Mouse (Mus musculus) hindbrain, embryonic 14.5 days (tissue): Measurements from ENCODE around the gene Brca1. TPM values are rescaled to one million over a fixed set of nuclear protein-coding genes. Genes with fewer than 3 reads are reported as not detected.
"Not testable (repeated sequence)": the region's sequence is repeated elsewhere in the genome, so short reads cannot be mapped to it uniquely, and the experiment has no call there.

Experiments used
- ATAC-seq: fragments of 200-750 bp; cut with Nextera tagmentation; 2 replicates; pipeline ENCODE4 v1.8.0; 2017; ENCODE audit warnings: moderate number of reproducible peaks, mild to moderate bottlenecking, moderate TSS enrichment, moderate library complexity; ENCODE audit not compliant: low FRiP score
- DNase-seq: peaks from one replicate; pipeline ENCODE4 v3.0.0-alpha.2; 2015; ENCODE audit warnings: low spot score
- H3K27ac ChIP-seq: fragments of 300-500 bp; sonication (generic); 2 replicates; pipeline ENCODE4 v1.5.1; 2014; ENCODE audit warnings: mild to moderate bottlenecking, moderate library complexity
- H3K27me3 ChIP-seq: fragments of 300-500 bp; sonication (generic); 2 replicates; pipeline ENCODE4 v1.6.1; 2014; ENCODE audit warnings: mild to moderate bottlenecking, low read length, mixed read lengths; ENCODE audit not compliant: control insufficient read depth, insufficient read depth
- H3K36me3 ChIP-seq: fragments of 300-500 bp; sonication (generic); replicated peaks from 2 replicates; pipeline ENCODE4 v1.6.1; 2014; ENCODE audit not compliant: control insufficient read depth, insufficient read depth
- H3K4me1 ChIP-seq: fragments of 300-500 bp; sonication (generic); replicated peaks from 2 replicates; pipeline ENCODE4 v1.6.1; 2014; ENCODE audit warnings: antibody characterized with exemption, low read length, mixed read lengths; ENCODE audit not compliant: control insufficient read depth, insufficient read depth
- H3K4me2 ChIP-seq: fragments of 300-500 bp; sonication (generic); replicated peaks from 2 replicates; pipeline ENCODE4 v1.6.1; 2014; ENCODE audit warnings: mild to moderate bottlenecking, moderate library complexity
- H3K4me3 ChIP-seq: fragments of 300-500 bp; sonication (generic); replicated peaks from 2 replicates; pipeline ENCODE4 v1.5.1; 2014; ENCODE audit warnings: mild to moderate bottlenecking, low read length
- H3K9ac ChIP-seq: fragments of 300-500 bp; sonication (generic); 2 replicates; pipeline ENCODE4 v1.6.1; 2014
- H3K9me3 ChIP-seq: fragments of 300-500 bp; sonication (generic); 2 replicates; pipeline ENCODE4 v1.6.1; 2016; ENCODE audit warnings: low read length; ENCODE audit not compliant: control insufficient read depth
- WGBS: fragments of 180-500 bp; shearing (Covaris S2); extraction: QIAGEN DNeasy Blood & Tissue Kit; methylation state at CpG from one replicate; pipeline ENCODE4 v1.1.7; 2014; 5-methylcytosine and 5-hydroxymethylcytosine counted together
- polyA plus RNA-seq: library from polyadenylated mRNA; unstranded; fragments of >200 nt; fragmentation: Nextera tagmentation; extraction: Ambion mirVana; gene quantifications from 2 replicates; pipeline ENCODE4 v1.2.1, GENCODE M21; 2014

The Brca1 gene
- polyA plus RNA-seq, 1 experiment from 2014 or later: 3.2 TPM

GRCm38 (mm10) chr11:101442127-101442693 lies 109.5 kb downstream of the Brca1 start, which contains the start of gene Rpl27:
Gene Rpl27 (plus strand): TSS chr11:101442298.
- Histone ChIP-seq H3K9me3 (no peaks in the 10 kb centered on the region), H3K4me2 (peak within 1 kb of the TSS; percentile 97), H3K9ac (peak within 1 kb of the TSS; percentile 93), H3K36me3 (peaks cover 31% of the 10 kb centered on the region), H3K27ac (peak within 1 kb of the TSS; percentile 94), H3K27me3 (no peaks in the 10 kb centered on the region), H3K4me3 (peak within 1 kb of the TSS; percentile 77), H3K4me1 (peaks cover 14% of the 10 kb centered on the region)
- ATAC-seq: peak; percentile 100
- 0% methylated on average over 42 of the region's 42 CpGs for WGBS
- peak; percentile 98 for DNase-seq

- DNase-seq, H3K9ac ChIP-seq, H3K27me3 ChIP-seq, ATAC-seq, H3K27ac ChIP-seq, H3K9me3 ChIP-seq: not testable (repeated sequence)
- Histone ChIP-seq H3K4me1 (peaks cover 14% of the 10 kb centered on the region), H3K4me2 (peak overlapping the region; percentile 38), H3K4me3 (peak overlapping the region; percentile 18), H3K36me3 (peaks cover 31% of the 10 kb centered on the region)
- WGBS: 44% methylated on average over 15 of the region's 15 CpGs
Observed at GRCm38 (mm10) chr11:101441450-101442126, 110.2 kb downstream of the Brca1 start.

Other genes starting within 250 kb of the Brca1 start
- gene Becn1, start 249.7 kb downstream of the Brca1 start, polyA plus RNA-seq: 172 and 176 TPM in 2 replicates
- gene Psme3, start 235.7 kb downstream of the Brca1 start, polyA plus RNA-seq: 89.7 and 97.3 TPM in 2 replicates
- 1.3 and 1.6 TPM in 2 replicates for gene Aoc2, start 226.9 kb downstream of the Brca1 start, polyA plus RNA-seq
- gene Aoc3, start 221.3 kb downstream of the Brca1 start, polyA plus RNA-seq: 0.21 and 0.28 TPM in 2 replicates
- gene G6pc, start 184.4 kb downstream of the Brca1 start, polyA plus RNA-seq: not detected in 2 replicates
- gene Aarsd1, start 134.3 kb downstream of the Brca1 start, polyA plus RNA-seq: 82.4 and 85.3 TPM in 2 replicates
- 7.3 and 8.8 TPM in 2 replicates for gene Gm27029, start 127.2 kb downstream of the Brca1 start, polyA plus RNA-seq
- 23.1 and 24.1 TPM in 2 replicates for gene Rundc1, start 126.9 kb downstream of the Brca1 start, polyA plus RNA-seq
- 1.9 and 2.2 TPM in 2 replicates for gene Ptges3l, start 126.6 kb downstream of the Brca1 start, polyA plus RNA-seq
- gene Rpl27, start 109.7 kb downstream of the Brca1 start, polyA plus RNA-seq: 248 and 297 TPM in 2 replicates
- gene Ifi35, start 103.5 kb downstream of the Brca1 start, polyA plus RNA-seq: 2.6 and 5.4 TPM in 2 replicates
- gene Rnd2, start 87.0 kb downstream of the Brca1 start, polyA plus RNA-seq: 51.0 and 52.5 TPM in 2 replicates
- 99.9 and 117 TPM in 2 replicates for gene Vat1, start 85.7 kb downstream of the Brca1 start, polyA plus RNA-seq
- gene Nbr1, start 194 bp upstream of the Brca1 start, polyA plus RNA-seq: 90.1 and 93.0 TPM in 2 replicates
- gene Tmem106a, start 30.3 kb upstream of the Brca1 start, polyA plus RNA-seq: 4.7 and 4.8 TPM in 2 replicates
- not detected in 2 replicates for gene Gm11634, start 47.3 kb upstream of the Brca1 start, polyA plus RNA-seq
- gene Rdm1, start 75.2 kb upstream of the Brca1 start, polyA plus RNA-seq: 13.7 and 16.6 TPM in 2 replicates
- 5.6 and 5.9 TPM in 2 replicates for gene Arl4d, start 113.6 kb upstream of the Brca1 start, polyA plus RNA-seq
- 29.3 and 30.5 TPM in 2 replicates for gene Dhx8, start 181.0 kb upstream of the Brca1 start, polyA plus RNA-seq
- 12.2 and 12.6 TPM in 2 replicates for gene Etv4, start 233.4 kb upstream of the Brca1 start, polyA plus RNA-seq